In the genomic region with DNA sequence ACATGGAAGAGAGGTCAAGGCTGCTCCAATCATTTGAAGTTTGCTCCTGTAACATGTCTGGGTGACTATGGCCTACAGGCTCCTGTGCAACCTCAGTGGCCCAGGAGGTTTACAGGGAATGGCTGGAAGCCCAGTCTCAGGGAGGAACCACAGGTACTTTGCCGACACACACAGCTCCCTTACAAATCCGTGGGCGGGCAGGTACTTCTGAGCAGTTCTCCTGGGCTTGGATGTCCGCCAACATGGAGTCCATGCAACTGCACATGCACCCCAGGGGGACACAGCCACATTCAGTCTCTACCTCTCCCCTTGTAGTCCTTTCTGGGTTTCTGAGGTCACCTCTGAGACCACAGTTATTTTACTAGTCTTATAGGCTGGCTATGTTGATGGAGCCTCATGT, we compare ENCODE assay signal across 14 mouse cellular contexts.
"Had no signal": no experiment of that assay in that cellular context is flagged by ENCODE, and none has a peak within 500 bp of the region (broad histone marks: within the 10 kb centered on the region; RNA-seq: fewer than 3 reads in every experiment).

No protein-coding gene starts in this region.

- H3K27me3 ChIP-seq: limb, embryonic 15.5 days; liver, embryonic 12.5 days had no signal

- H3K9ac ChIP-seq: limb, embryonic 15.5 days; liver, embryonic 12.5 days; lung, embryonic 14.5 days; neural tube, embryonic 13.5 days had no signal

- H3K4me2 ChIP-seq: limb, embryonic 15.5 days; liver, embryonic 12.5 days; lung, embryonic 14.5 days; neural tube, embryonic 13.5 days had no signal

- H3K4me3 ChIP-seq: limb, embryonic 15.5 days; liver, embryonic 12.5 days; midbrain, embryonic 10.5 days; neural tube, embryonic 13.5 days had no signal

- H3K27ac ChIP-seq: kidney, postnatal 0 days; limb, embryonic 15.5 days; liver, embryonic 12.5 days; midbrain, embryonic 10.5 days; neural tube, embryonic 13.5 days had no signal

- H3K9me3 ChIP-seq: limb, embryonic 15.5 days; liver, embryonic 12.5 days; midbrain, embryonic 10.5 days; neural tube, embryonic 13.5 days had no signal

- ATAC-seq: liver, embryonic 12.5 days; midbrain, embryonic 16.5 days had no signal

- H3K36me3 ChIP-seq: neural tube, embryonic 13.5 days had no signal

- DNase-seq: kidney, adult 8-10 months; lung, embryonic 14.5 days; lung, postnatal 10 days; lung, postnatal 4 days; retina, postnatal 1 day; right cerebral cortex, postnatal 4 days; spleen, adult 18-20 months; thymus, postnatal 36 days had no signal
